Mouse (Mus musculus) heart, postnatal 0 days (tissue): ENCODE measurements around the gene Mb21d2. TPM values are rescaled to one million over a fixed set of nuclear protein-coding genes. Genes with fewer than 3 reads are reported as not detected.

Source experiments
- ATAC-seq: fragments of 200-750 bp; cut with Nextera tagmentation; 2 replicates; pipeline ENCODE4 v1.8.0; 2017; ENCODE audit warnings: low read depth, moderate number of reproducible peaks, moderate library complexity; ENCODE audit not compliant: insufficient read depth
- DNase-seq: peaks from one replicate; pipeline ENCODE4 v3.0.0-alpha.2; 2016; ENCODE audit warnings: low spot score
- H3K27ac ChIP-seq: fragments of 300-500 bp; sonication (generic); 2 replicates; pipeline ENCODE4 v1.5.1; 2014; ENCODE audit warnings: low read depth, mild to moderate bottlenecking
- H3K27me3 ChIP-seq: fragments of 300-500 bp; sonication (generic); 2 replicates; pipeline ENCODE4 v1.6.1; 2014; ENCODE audit warnings: low read length, mixed read lengths; ENCODE audit not compliant: control insufficient read depth, insufficient read depth
- H3K36me3 ChIP-seq: fragments of 300-500 bp; sonication (generic); replicated peaks from 2 replicates; pipeline ENCODE4 v1.6.1; 2014; ENCODE audit warnings: low read length, mixed read lengths; ENCODE audit not compliant: control insufficient read depth, insufficient read depth
- H3K4me1 ChIP-seq: fragments of 300-500 bp; sonication (generic); 2 replicates; pipeline ENCODE4 v1.6.1; 2014; ENCODE audit warnings: antibody characterized with exemption; ENCODE audit not compliant: control insufficient read depth, insufficient read depth
- H3K4me2 ChIP-seq: fragments of 300-500 bp; sonication (generic); 2 replicates; pipeline ENCODE4 v1.6.1; 2014; ENCODE audit warnings: low read depth, mild to moderate bottlenecking, low read length, moderate library complexity
- H3K4me3 ChIP-seq: fragments of 300-500 bp; sonication (generic); 2 replicates; pipeline ENCODE4 v1.5.1; 2014; ENCODE audit warnings: low read depth, low read length
- H3K9ac ChIP-seq: fragments of 300-500 bp; sonication (generic); replicated peaks from 2 replicates; pipeline ENCODE4 v1.6.1; 2014; ENCODE audit warnings: low read depth, low read length, mixed read lengths
- H3K9me3 ChIP-seq: fragments of 300-500 bp; sonication (generic); replicated peaks from 2 replicates; pipeline ENCODE4 v1.6.1; 2016; ENCODE audit warnings: low read length; ENCODE audit not compliant: control insufficient read depth
- CTCF ChIP-seq: IDR thresholded peaks from 2 replicates; pipeline ENCODE4 v1.5.1; 2016; ENCODE audit warnings: antibody characterized with exemption, control low read depth, low read depth
- EP300 ChIP-seq: IDR thresholded peaks from 2 replicates; pipeline ENCODE4 v1.6.1; 2016; ENCODE audit warnings: antibody characterized with exemption, low read depth
- WGBS: fragments of 180-500 bp; shearing (Covaris S2); extraction: QIAGEN DNeasy Blood & Tissue Kit; methylation state at CpG from one replicate; pipeline ENCODE4 v1.1.7; 2014; 5-methylcytosine and 5-hydroxymethylcytosine counted together
- polyA plus RNA-seq: library from polyadenylated mRNA; unstranded; fragments of >200 nt; fragmentation: Nextera tagmentation; extraction: Ambion mirVana; gene quantifications from 2 replicates; pipeline ENCODE4 v1.2.1, GENCODE M21; 2015
- total RNA-seq: library from RNA; depleted of rRNA; stranded (reverse); fragments of >200 nt; gene quantifications from 2 replicates; pipeline ENCODE4 v1.2.3, GENCODE M21; 2014; ENCODE audit warnings: low replicate concordance

The Mb21d2 gene
- total and polyA plus RNA-seq, 2 experiments from 2014 or later, result 1.9 to 15.6 TPM

GRCm38 (mm10) chr16:28881787-28882186 lies 47.7 kb downstream of the Mb21d2 start:
- ATAC-seq (peak; percentile 67), DNase-seq (no peak)
- TF ChIP-seq CTCF (no peak), EP300 (no peak)
- Histone ChIP-seq H3K27me3 (no peaks in the 10 kb centered on the region), H3K9me3 (no peaks in the 10 kb centered on the region), H3K4me3 (no peak overlapping the region), H3K4me2 (no peak overlapping the region), H3K9ac (no peak overlapping the region), H3K36me3 (no peaks in the 10 kb centered on the region), H3K4me1 (peaks cover 28% of the 10 kb centered on the region), H3K27ac (no peak overlapping the region)
- WGBS, result 38% methylated on average over 8 of the region's 8 CpGs

GRCm38 (mm10) chr16:28880756-28881155 lies 48.7 kb downstream of the Mb21d2 start:
- 30% methylated on average over 8 of the region's 8 CpGs for WGBS

GRCm38 (mm10) chr16:28880307-28880681 lies 49.2 kb downstream of the Mb21d2 start:
- no peak for TF ChIP-seq CTCF
- no peak for TF ChIP-seq EP300
- Histone ChIP-seq H3K4me1 (peaks cover 28% of the 10 kb centered on the region), H3K9me3 (no peaks in the 10 kb centered on the region), H3K4me3 (no peak overlapping the region), H3K9ac (no peak overlapping the region), H3K27ac (no peak overlapping the region), H3K36me3 (no peaks in the 10 kb centered on the region), H3K4me2 (no peak overlapping the region), H3K27me3 (no peaks in the 10 kb centered on the region)
- ATAC-seq, result no peak
- no peak for DNase-seq
- 72% methylated on average over 8 of the region's 8 CpGs for WGBS

More at GRCm38 (mm10) chr16:28880756-28881155, 48.7 kb downstream of the Mb21d2 start:
- Histone ChIP-seq H3K4me2 (no peak overlapping the region), H3K27ac (no peak overlapping the region), H3K4me3 (no peak overlapping the region), H3K4me1 (peaks cover 28% of the 10 kb centered on the region), H3K36me3 (no peaks in the 10 kb centered on the region), H3K27me3 (no peaks in the 10 kb centered on the region), H3K9me3 (no peaks in the 10 kb centered on the region), H3K9ac (no peak overlapping the region)
- ATAC-seq (peak; percentile 39; the same call in 1 of the 2 replicates), DNase-seq (no peak)
- TF ChIP-seq EP300, result no peak
- no peak for TF ChIP-seq CTCF

- no peak for DNase-seq
- no peaks in the 10 kb centered on the region for H3K9me3 ChIP-seq
- no peak overlapping the region for H3K27ac ChIP-seq
- H3K4me3 ChIP-seq, result no peak overlapping the region
- H3K9ac ChIP-seq, result no peak overlapping the region
- peaks cover 28% of the 10 kb centered on the region for H3K4me1 ChIP-seq
- no peaks in the 10 kb centered on the region for H3K36me3 ChIP-seq
- no peaks in the 10 kb centered on the region for H3K27me3 ChIP-seq
- H3K4me2 ChIP-seq, result no peak overlapping the region
- 77% methylated on average over 12 of the region's 12 CpGs for WGBS
- ATAC-seq, result no peak
- TF ChIP-seq CTCF (no peak), EP300 (no peak)
Measured at GRCm38 (mm10) chr16:28879636-28880306, 49.7 kb downstream of the Mb21d2 start.

GRCm38 (mm10) chr16:28877162-28877662 lies 52.3 kb downstream of the Mb21d2 start:
- no peak overlapping the region for H3K4me2 ChIP-seq
- DNase-seq (no peak), ATAC-seq (no peak)
- no peaks in the 10 kb centered on the region for H3K36me3 ChIP-seq
- TF ChIP-seq CTCF (no peak), EP300 (no peak)
- no peak overlapping the region for H3K4me3 ChIP-seq
- WGBS, result 56% methylated on average over 9 of the region's 9 CpGs
- H3K9ac ChIP-seq, result no peak overlapping the region
- H3K9me3 ChIP-seq, result no peaks in the 10 kb centered on the region
- H3K4me1 ChIP-seq, result peaks cover 16% of the 10 kb centered on the region
- no peaks in the 10 kb centered on the region for H3K27me3 ChIP-seq
- no peak overlapping the region for H3K27ac ChIP-seq

GRCm38 (mm10) chr16:28873404-28873895 lies 56.0 kb downstream of the Mb21d2 start:
- WGBS, result 83% methylated on average over 8 of the region's 8 CpGs
- ATAC-seq (no peak), DNase-seq (no peak)
- Histone ChIP-seq H3K4me3 (no peak overlapping the region), H3K36me3 (no peaks in the 10 kb centered on the region), H3K27me3 (no peaks in the 10 kb centered on the region), H3K9ac (no peak overlapping the region), H3K27ac (no peak overlapping the region), H3K4me2 (no peak overlapping the region), H3K9me3 (no peaks in the 10 kb centered on the region), H3K4me1 (no peaks in the 10 kb centered on the region; the same call in 1 of the 2 replicates)
- TF ChIP-seq EP300, result no peak
- no peak for TF ChIP-seq CTCF
